ENCODE assay signal across 9 mouse cellular contexts in the genomic region with DNA sequence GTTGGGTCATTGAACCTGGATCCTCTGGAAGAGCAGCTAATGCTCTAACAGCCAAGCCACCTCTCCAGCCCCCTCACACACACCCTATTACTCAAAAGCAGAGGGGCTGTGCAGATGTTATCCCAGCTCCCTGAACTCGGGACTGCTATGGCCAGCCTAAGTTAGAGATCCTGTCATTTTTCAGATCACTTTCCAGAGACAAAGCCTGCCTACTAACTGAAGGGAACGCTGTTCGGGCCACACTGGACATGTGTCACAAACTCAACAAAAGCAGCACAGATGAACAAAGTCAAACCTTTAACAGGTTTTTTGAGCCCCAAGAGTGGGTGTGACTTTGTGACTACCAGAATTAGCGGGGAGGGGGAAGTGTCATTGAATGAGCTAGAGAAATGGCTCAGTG. TPM values are rescaled to one million over a fixed set of nuclear protein-coding genes. Genes with fewer than 3 reads are reported as not detected.
DNase-seq lines count a peak whose midpoint lies in the region; ATAC-seq and TF ChIP-seq lines count a peak whose summit lies in the region.
"Had no signal": no experiment of that assay in that cellular context is flagged by ENCODE, and none has a peak within 500 bp of the region (broad histone marks: within the 10 kb centered on the region; RNA-seq: fewer than 3 reads in every experiment).

No protein-coding gene starts in this region.

- DNase-seq in heart, adult 18-20 months: no peak
- DNase-seq in embryonic facial prominence, embryonic 14.5 days (ENCODE audit: low spot score): no peak
- no peak for DNase-seq in left cerebral cortex, postnatal 10 days (ENCODE audit: extremely low spot score in 1 of 2, low spot score in 2 of 2)
- DNase-seq in lung, postnatal 0 days (ENCODE audit: low spot score): no peak
- DNase-seq in cerebellum, postnatal 36 days: no peak
- DNase-seq: adrenal gland, postnatal 25 days had no signal

- TF ChIP-seq EP300 in lung, postnatal 0 days (IDR thresholded peaks at IDR 0.05): no peak

- 0 out of 2 replicates have a peak overlapping the region, but pooled peaks have one; percentile 2 for H3K4me2 ChIP-seq in heart, embryonic 15.5 days
- peak overlapping the region; percentile 80 for H3K4me2 ChIP-seq in embryonic facial prominence, embryonic 14.5 days (ENCODE audit: low read depth, low read length)
- H3K4me2 ChIP-seq in limb, embryonic 15.5 days: no peak overlapping the region
- H3K4me2 ChIP-seq in lung, postnatal 0 days (replicated peaks; ENCODE audit: low read depth, low read length): no peak overlapping the region

- WGBS in heart, embryonic 15.5 days: 81% methylated on average over 4 of the region's 4 CpGs
- 85% methylated on average over 4 of the region's 4 CpGs for WGBS in embryonic facial prominence, embryonic 14.5 days
- 84% methylated on average over 4 of the region's 4 CpGs for WGBS in limb, embryonic 15.5 days
- 74% methylated on average over 4 of the region's 4 CpGs for WGBS in lung, postnatal 0 days

- peaks cover 58% of the 10 kb centered on the region for H3K4me1 ChIP-seq in heart, embryonic 15.5 days (replicated peaks)
- H3K4me1 ChIP-seq in E14TG2a.4 (replicated peaks; ENCODE audit: low read depth, low read length): peaks cover 70% of the 10 kb centered on the region
- peaks cover 30% of the 10 kb centered on the region for H3K4me1 ChIP-seq in embryonic facial prominence, embryonic 14.5 days (ENCODE audit: control insufficient read depth, insufficient read depth, low read length)
- peaks cover 74% of the 10 kb centered on the region for H3K4me1 ChIP-seq in limb, embryonic 15.5 days
- H3K4me1 ChIP-seq in lung, postnatal 0 days (ENCODE audit: insufficient read depth, low read depth, low read length): peaks cover 12% of the 10 kb centered on the region; the same call in 1 of the 2 replicates

- H3K27me3 ChIP-seq in heart, embryonic 15.5 days: no peaks in the 10 kb centered on the region
- no peaks in the 10 kb centered on the region for H3K27me3 ChIP-seq in E14TG2a.4 (ENCODE audit: insufficient read depth, low read length)
- H3K27me3 ChIP-seq in embryonic facial prominence, embryonic 14.5 days (replicated peaks; ENCODE audit: control insufficient read depth, insufficient read depth, low read length): no peaks in the 10 kb centered on the region
- H3K27me3 ChIP-seq in limb, embryonic 15.5 days: no peaks in the 10 kb centered on the region
- H3K27me3 ChIP-seq in lung, postnatal 0 days (replicated peaks; ENCODE audit: insufficient read depth, low read length): no peaks in the 10 kb centered on the region

- TF ChIP-seq CTCF in E14TG2a.4 (conservative IDR thresholded peaks at IDR 0.05; ENCODE audit: low read length): no peak
- no peak for TF ChIP-seq CTCF in lung, postnatal 0 days (IDR thresholded peaks at IDR 0.05)

- no peak overlapping the region for H3K27ac ChIP-seq in heart, embryonic 15.5 days
- 0 out of 2 replicates have a peak overlapping the region, but pooled peaks have one; percentile 8 for H3K27ac ChIP-seq in embryonic facial prominence, embryonic 14.5 days (replicated peaks; ENCODE audit: low read depth, low read length)
- H3K27ac ChIP-seq in limb, embryonic 15.5 days: no peak overlapping the region
- H3K27ac ChIP-seq in lung, postnatal 0 days (ENCODE audit: low read length): no peak overlapping the region

- no peak for ATAC-seq in heart, embryonic 15.5 days (replicated peaks; ENCODE audit: insufficient number of reproducible peaks, insufficient read depth, low FRiP score, low read depth)
- no peak for ATAC-seq in embryonic facial prominence, embryonic 14.5 days (ENCODE audit: low read depth)
- ATAC-seq in limb, embryonic 15.5 days (ENCODE audit: insufficient number of reproducible peaks, low FRiP score, low TSS enrichment, low read depth): no peak
- ATAC-seq in lung, postnatal 0 days: no peak

- no peak overlapping the region for H3K9ac ChIP-seq in heart, embryonic 15.5 days
- peak overlapping the region; percentile 98 for H3K9ac ChIP-seq in embryonic facial prominence, embryonic 14.5 days (ENCODE audit: low read depth, low read length)
- H3K9ac ChIP-seq in limb, embryonic 15.5 days: no peak overlapping the region
- no peak overlapping the region for H3K9ac ChIP-seq in lung, postnatal 0 days (replicated peaks; ENCODE audit: low read depth)

- no peaks in the 10 kb centered on the region for H3K9me3 ChIP-seq in heart, embryonic 15.5 days (replicated peaks)
- no peaks in the 10 kb centered on the region for H3K9me3 ChIP-seq in E14TG2a.4 (ENCODE audit: low read length)
- H3K9me3 ChIP-seq in embryonic facial prominence, embryonic 14.5 days (ENCODE audit: control insufficient read depth, low read length): no peaks in the 10 kb centered on the region
- H3K9me3 ChIP-seq in limb, embryonic 15.5 days: no peaks in the 10 kb centered on the region
- no peaks in the 10 kb centered on the region for H3K9me3 ChIP-seq in lung, postnatal 0 days (ENCODE audit: low read length)

- H3K36me3 ChIP-seq in heart, embryonic 15.5 days: peaks cover 25% of the 10 kb centered on the region
- H3K36me3 ChIP-seq in E14TG2a.4 (ENCODE audit: insufficient read depth, low read length): peaks cover 74% of the 10 kb centered on the region
- peaks cover 51% of the 10 kb centered on the region for H3K36me3 ChIP-seq in embryonic facial prominence, embryonic 14.5 days (ENCODE audit: control insufficient read depth, insufficient read depth, low read length)
- peaks cover 53% of the 10 kb centered on the region for H3K36me3 ChIP-seq in limb, embryonic 15.5 days
- peaks cover 4% of the 10 kb centered on the region; the same call in 1 of the 2 replicates for H3K36me3 ChIP-seq in lung, postnatal 0 days (ENCODE audit: insufficient read depth, low read length)

- intact Hi-C loops in left cerebral cortex, postnatal 10 days (cut with DNase I): no loop called here

- H3K4me3 ChIP-seq in heart, embryonic 15.5 days: no peak overlapping the region
- peak overlapping the region; percentile 95 for H3K4me3 ChIP-seq in E14TG2a.4 (replicated peaks; ENCODE audit: low read length)
- H3K4me3 ChIP-seq in embryonic facial prominence, embryonic 14.5 days (ENCODE audit: low read depth, low read length): 0 out of 2 replicates have a peak overlapping the region, but pooled peaks have one; percentile 0
- 0 out of 2 replicates have a peak overlapping the region, but pooled peaks have one; percentile 0 for H3K4me3 ChIP-seq in limb, embryonic 15.5 days
- no peak overlapping the region for H3K4me3 ChIP-seq in lung, postnatal 0 days (ENCODE audit: low read depth, low read length)

RNA-seq across cellular contexts. Expression of a gene that starts 1.6 kb away (rescaled TPM):
- 5.1 and 6.5 TPM in 2 replicates for polyA plus RNA-seq in heart, embryonic 15.5 days (2015; fragmentation: Nextera tagmentation; extraction: Ambion mirVana)
- 1 to 10 TPM; 1.3 to 1.8 TPM for total RNA-seq in heart, adult 18-20 months (2021)
- 4.4 and 5.7 TPM in 2 replicates for polyA plus RNA-seq in embryonic facial prominence, embryonic 14.5 days (2014; fragmentation: Nextera tagmentation; extraction: Ambion mirVana)
- polyA plus RNA-seq in limb, embryonic 15.5 days (2015; fragmentation: Nextera tagmentation; extraction: Ambion mirVana): 5.9 and 8.3 TPM in 2 replicates
- 1 to 10 TPM; 5.2 to 9.8 TPM for total RNA-seq in left cerebral cortex, postnatal 10 days (2021)
- polyA plus RNA-seq in lung, postnatal 0 days (2015; fragmentation: Nextera tagmentation; extraction: Ambion mirVana): 9.3 and 12.0 TPM in 2 replicates

RNA-seq across cellular contexts. Expression of a gene that starts 2.7 kb away (rescaled TPM):
- polyA plus RNA-seq in heart, embryonic 15.5 days (2015; fragmentation: Nextera tagmentation; extraction: Ambion mirVana): 35.5 and 44.7 TPM in 2 replicates
- 10 to 100 TPM; 36.8 to 39.7 TPM for total RNA-seq in heart, adult 18-20 months (2021)
- polyA plus RNA-seq in embryonic facial prominence, embryonic 14.5 days (2014; fragmentation: Nextera tagmentation; extraction: Ambion mirVana): 38.6 and 41.6 TPM in 2 replicates
- 46.5 and 50.4 TPM in 2 replicates for polyA plus RNA-seq in limb, embryonic 15.5 days (2015; fragmentation: Nextera tagmentation; extraction: Ambion mirVana)
- 10 to 100 TPM; 71.3 to 77.5 TPM for total RNA-seq in left cerebral cortex, postnatal 10 days (2021)
- polyA plus RNA-seq in lung, postnatal 0 days (2015; fragmentation: Nextera tagmentation; extraction: Ambion mirVana): 28.5 and 31.1 TPM in 2 replicates

RNA-seq across cellular contexts. Expression of a gene that starts 2.9 kb away (rescaled TPM):
- polyA plus RNA-seq in heart, embryonic 15.5 days (2015; fragmentation: Nextera tagmentation; extraction: Ambion mirVana): 847 and 935 TPM in 2 replicates
- 100 to 1,000 TPM; 419 to 435 TPM for total RNA-seq in heart, adult 18-20 months (2021)
- polyA plus RNA-seq in embryonic facial prominence, embryonic 14.5 days (2014; fragmentation: Nextera tagmentation; extraction: Ambion mirVana): 2,078 and 2,095 TPM in 2 replicates
- polyA plus RNA-seq in limb, embryonic 15.5 days (2015; fragmentation: Nextera tagmentation; extraction: Ambion mirVana): 1,572 and 1,837 TPM in 2 replicates
- 100 to 1,000 TPM; 440 to 443 TPM for total RNA-seq in left cerebral cortex, postnatal 10 days (2021)
- polyA plus RNA-seq in lung, postnatal 0 days (2015; fragmentation: Nextera tagmentation; extraction: Ambion mirVana): 1,282 and 1,435 TPM in 2 replicates

RNA-seq across cellular contexts. Expression of a gene that starts 12.4 kb away (rescaled TPM):
- polyA plus RNA-seq in heart, embryonic 15.5 days (2015; fragmentation: Nextera tagmentation; extraction: Ambion mirVana): 16.3 and 24.1 TPM in 2 replicates
- 10 to 100 TPM; 10.3 to 10.9 TPM for total RNA-seq in heart, adult 18-20 months (2021)
- polyA plus RNA-seq in embryonic facial prominence, embryonic 14.5 days (2014; fragmentation: Nextera tagmentation; extraction: Ambion mirVana): 15.4 and 20.2 TPM in 2 replicates
- polyA plus RNA-seq in limb, embryonic 15.5 days (2015; fragmentation: Nextera tagmentation; extraction: Ambion mirVana): 31.4 and 36.0 TPM in 2 replicates
- 10 to 100 TPM; 20.5 to 20.9 TPM for total RNA-seq in left cerebral cortex, postnatal 10 days (2021)
- 8.8 TPM in 2 replicates for polyA plus RNA-seq in lung, postnatal 0 days (2015; fragmentation: Nextera tagmentation; extraction: Ambion mirVana)

RNA-seq across cellular contexts. Expression of a gene that starts 12.7 kb away (rescaled TPM):
- polyA plus RNA-seq in heart, embryonic 15.5 days (2015; fragmentation: Nextera tagmentation; extraction: Ambion mirVana): 112 and 115 TPM in 2 replicates
- 10 to 100 TPM; 69.9 to 76.1 TPM for total RNA-seq in heart, adult 18-20 months (2021)
- 122 and 124 TPM in 2 replicates for polyA plus RNA-seq in embryonic facial prominence, embryonic 14.5 days (2014; fragmentation: Nextera tagmentation; extraction: Ambion mirVana)
- polyA plus RNA-seq in limb, embryonic 15.5 days (2015; fragmentation: Nextera tagmentation; extraction: Ambion mirVana): 132 and 139 TPM in 2 replicates
- total RNA-seq in left cerebral cortex, postnatal 10 days (2021): 10 to 100 TPM; 89.2 to 96.1 TPM
- polyA plus RNA-seq in lung, postnatal 0 days (2015; fragmentation: Nextera tagmentation; extraction: Ambion mirVana): 99.7 and 103 TPM in 2 replicates

Comparison
In these comparisons a context has a peak if more than half of its experiments do, and no peak if none do; other contexts are left out.
1. H3K4me2 ChIP-seq: peak in heart, embryonic 15.5 days (single experiment) and embryonic facial prominence, embryonic 14.5 days (single experiment); none in limb, embryonic 15.5 days (single experiment) and lung, postnatal 0 days (single experiment).
2. H3K4me3 ChIP-seq: peak in E14TG2a.4 (single experiment), embryonic facial prominence, embryonic 14.5 days (single experiment) and limb, embryonic 15.5 days (single experiment); none in heart, embryonic 15.5 days (single experiment) and lung, postnatal 0 days (single experiment).